Mouse (Mus musculus) layer of hippocampus, adult 18-20 months (tissue): Measurements from ENCODE around the gene Serinc5. TPM values are rescaled to one million over a fixed set of nuclear protein-coding genes. Genes with fewer than 3 reads are reported as not detected.
"Not testable (repeated sequence)": the region's sequence is repeated elsewhere in the genome, so short reads cannot be mapped to it uniquely, and the experiment has no call there.

Source experiments
- DNase-seq, 2 experiments: peaks; one replicate each; pipeline ENCODE4 v3.0.0; 2022; ENCODE audit warnings: low spot score in 2 of 2
- long read RNA-seq: library from polyadenylated mRNA; stranded (forward); transcript quantifications from one replicate; pipeline ENCODE4 v2.0.0, GENCODE M21; 2021
- total RNA-seq, 2 experiments: library from RNA; stranded (reverse); gene quantifications; 2 replicates each; pipeline ENCODE4 v1.2.3; 2021

Serinc5 gene
- total RNA-seq: 10 to 100 TPM; 59.0 to 61.1 TPM
- long read RNA-seq, full-length matches to known transcripts: 95 of 125 reads
- long read RNA-seq, partial matches to known transcripts: 23 of 125 reads
- long read RNA-seq, other reads (novel, unspliced or antisense): 7 of 125 reads

DNA sequence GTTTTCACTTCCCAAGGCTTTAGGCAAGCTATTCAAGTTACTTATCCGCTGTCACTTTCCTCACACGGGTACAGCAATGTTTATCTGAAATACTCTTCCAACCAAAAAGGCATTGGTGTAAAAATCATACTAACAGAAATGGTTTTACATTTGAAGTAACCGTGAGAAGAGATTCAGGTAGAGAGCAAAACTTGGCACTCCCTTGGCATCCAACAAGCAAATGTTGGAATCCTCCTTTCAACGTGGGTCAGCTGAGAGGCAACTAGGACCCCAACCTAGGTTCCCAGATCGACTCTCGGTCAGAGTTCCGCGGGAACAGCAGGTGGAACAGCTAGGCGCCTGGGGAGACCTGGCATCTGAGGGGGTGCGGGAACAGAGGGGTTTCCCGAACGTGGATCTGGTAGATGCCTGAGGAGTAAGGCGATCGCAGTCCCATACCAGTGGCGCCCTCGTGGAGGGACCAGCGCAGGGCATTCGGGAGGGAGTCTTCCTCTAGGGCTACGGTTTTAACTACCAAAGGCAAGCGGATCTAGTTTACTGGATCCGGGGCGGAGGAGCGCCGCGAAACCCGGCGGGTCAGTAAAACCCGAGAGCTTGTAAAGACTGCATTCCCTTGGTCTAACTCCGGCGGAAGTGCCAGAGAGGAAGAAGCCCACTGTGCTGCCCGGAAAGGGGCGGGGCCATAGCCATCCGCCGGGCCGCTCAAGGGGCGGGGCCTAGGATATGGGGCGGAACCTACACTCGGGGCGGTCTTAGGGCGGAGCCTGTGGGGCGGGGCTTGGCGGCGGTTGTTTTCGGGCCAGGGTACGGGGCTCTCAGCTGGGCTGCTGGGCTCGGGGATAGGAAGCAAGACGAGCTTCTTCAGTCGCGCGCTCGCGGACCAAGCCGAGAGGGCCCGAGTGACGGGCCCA, at the start of gene Serinc5:
Gene Serinc5, plus strand, starts transcription at position 781 of the 911 bp plus-strand sequence.
- peak; percentile 95 to 97 for DNase-seq

DNA sequence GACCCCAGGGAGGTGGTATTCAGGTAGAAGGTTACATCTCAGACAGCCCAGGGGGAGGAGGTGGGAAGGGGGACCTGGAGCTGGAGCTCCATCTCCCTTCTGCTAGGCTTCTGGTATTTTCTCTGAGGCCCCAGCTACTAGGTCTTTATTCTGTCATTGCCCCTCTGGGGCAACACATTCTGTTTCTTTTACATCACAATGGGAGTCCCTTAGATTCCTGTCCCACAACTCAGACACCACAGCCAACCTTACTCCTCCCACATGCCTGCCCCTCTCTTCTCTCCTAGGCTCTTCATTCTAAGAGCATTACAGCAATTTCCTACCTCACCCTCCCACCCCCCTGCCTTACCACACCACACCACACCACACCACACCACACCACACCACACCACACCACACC, 34.8 kb upstream of the Serinc5 start, which contains the start of gene Spz1:
Gene Spz1, minus strand, starts transcription at position 101 of the 400 bp plus-strand sequence.
- DNase-seq: no peak

DNA sequence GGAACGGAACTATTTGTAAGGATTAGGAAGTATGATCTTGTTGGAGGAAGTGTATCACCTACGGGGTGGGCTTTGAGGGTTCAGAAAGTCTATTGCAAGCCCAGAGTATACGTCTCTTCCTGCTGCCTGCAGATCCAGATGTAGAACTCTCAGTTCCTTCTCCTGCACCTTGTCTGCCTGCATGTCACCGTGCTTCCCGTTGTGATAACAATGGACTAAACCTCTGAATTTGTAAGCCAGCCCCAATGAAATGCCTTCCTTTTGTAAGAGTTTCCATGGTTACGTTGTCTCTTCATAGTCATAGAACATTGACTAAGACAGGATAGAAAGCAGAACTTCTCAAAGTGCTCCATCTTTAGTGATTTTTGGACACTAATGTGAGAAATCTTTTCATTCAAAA, 34.2 kb upstream of the Serinc5 start:
- DNase-seq: no peak

DNA sequence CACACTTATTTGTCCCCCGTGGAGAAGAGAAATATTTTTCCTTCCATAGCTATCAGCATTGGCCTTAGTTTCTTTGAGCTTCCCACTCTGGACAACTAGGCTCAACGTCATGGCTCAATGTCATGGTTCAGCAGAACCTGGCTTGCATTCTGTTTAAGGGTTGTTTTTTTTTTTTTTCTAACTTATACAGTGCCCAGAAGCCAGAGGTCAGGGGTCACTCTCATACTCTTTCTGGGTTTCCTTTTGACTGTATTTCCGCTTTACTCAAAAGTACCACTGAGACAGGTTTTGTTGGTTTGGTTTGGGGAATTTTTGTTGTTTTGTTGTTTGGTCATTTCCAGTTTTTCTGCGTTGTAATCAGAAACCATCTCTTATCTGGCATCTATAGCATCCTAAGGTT, 32.7 kb upstream of the Serinc5 start:
- no peak for DNase-seq

DNA sequence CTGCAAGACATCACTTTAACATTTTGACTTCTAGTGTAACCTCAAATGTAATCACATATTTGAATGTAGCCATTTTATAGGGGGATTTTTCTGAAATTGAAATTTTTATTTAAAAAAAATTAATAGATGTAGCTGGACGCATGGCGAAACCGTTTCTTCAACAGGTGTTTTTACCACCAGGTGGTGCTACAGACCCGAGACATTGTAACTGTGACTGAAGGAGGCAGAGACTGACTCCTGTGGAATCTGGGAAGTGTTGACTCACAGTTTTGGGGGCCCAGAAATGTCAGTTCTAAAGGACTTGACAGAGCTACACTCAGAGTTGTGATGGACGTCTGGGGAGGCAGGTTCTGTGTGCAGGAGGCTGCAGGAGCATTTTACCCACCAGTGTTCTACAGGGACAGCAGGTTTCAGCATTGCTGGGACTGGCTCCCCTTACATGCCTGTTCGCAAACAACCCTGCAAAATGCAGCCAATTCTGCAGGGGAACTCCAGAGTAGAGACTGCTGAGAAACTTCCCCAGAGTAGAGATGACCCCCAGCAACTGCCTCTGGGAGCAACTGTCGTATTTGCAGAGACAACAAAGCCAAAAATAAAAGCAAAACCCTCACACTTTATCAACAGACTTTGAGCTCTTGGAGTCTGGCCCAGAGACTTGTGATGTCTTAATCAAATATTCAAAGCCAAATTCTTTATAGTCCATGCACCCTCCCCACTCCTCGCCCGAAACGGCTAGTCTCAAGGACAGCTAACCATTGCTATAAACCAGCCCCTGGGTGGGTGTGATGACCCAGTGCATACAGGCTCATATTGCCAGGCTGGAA, 30.5 kb upstream of the Serinc5 start:
- DNase-seq: peak; percentile 38 to 81

DNA sequence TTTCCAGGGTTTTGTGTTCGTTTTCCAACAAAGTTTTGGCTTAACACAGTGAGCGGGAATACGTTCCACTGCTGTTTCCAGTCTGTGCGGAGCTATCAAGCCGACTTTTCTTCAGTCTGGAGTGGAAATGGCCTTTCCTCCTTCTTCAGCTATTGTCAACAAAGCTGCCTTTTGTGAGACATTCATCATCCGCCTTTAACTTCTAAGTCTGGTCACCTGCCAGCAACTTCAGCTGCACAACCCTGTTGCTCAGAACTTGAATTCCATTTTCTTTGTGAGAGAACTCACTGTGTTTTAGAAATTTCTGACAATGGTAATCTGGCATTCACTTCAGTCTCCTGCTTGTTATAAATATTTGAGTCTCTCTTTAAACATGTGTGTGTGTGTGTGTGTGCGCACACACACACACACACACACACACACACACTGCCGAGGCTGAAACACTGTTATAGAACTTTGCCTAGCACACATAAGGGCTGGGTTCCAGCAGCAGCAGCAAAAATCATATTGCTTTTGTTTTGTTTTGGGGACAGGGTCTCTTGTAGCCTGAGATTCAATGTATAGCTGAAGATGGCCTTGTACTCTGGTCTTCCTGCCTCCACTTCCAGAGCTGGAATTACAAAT, 26.7 kb upstream of the Serinc5 start:
- DNase-seq: no peak

DNA sequence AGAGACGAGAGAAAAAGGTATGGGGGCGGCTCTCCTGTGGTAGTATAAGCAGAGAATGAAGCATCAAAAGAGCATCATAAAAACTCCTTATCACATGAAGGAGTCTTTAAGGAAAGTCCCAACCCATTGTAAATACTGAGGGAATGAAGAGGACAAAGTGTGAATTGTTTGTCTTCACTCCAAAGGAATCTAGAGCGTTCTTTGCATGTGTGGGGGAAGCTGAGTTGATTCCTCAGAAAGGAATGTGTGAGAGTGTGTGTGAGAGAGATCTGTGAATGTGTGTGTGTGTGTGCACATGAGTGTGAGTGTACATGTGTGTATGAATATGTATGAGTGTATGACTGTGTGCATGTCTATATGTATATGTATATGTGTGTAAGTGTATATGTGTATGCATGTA, 22.2 kb upstream of the Serinc5 start:
- DNase-seq: no peak

- no peak for DNase-seq
Measured at GRCm38 (mm10) chr13:92589255-92589654, 21.6 kb upstream of the Serinc5 start.

DNA sequence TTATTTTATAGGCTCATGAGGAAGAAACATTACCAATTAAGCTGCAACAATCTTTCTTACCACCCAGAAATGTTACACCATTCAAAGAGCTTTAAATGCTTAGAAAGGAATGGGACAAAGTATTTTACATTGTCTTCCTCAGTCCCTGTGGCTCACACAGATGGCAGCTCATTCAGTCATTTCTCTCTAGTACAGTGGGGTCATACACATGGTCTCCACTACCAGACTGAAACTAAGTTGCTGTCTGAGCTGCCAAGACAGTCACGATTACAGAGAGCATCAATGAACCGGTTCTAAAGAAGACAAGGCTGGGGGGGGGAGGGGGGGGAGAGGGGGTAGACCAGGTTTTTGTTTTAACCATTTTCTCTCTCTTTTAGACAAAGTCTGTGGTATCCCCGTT, 19.7 kb upstream of the Serinc5 start:
- DNase-seq: no peak

DNA sequence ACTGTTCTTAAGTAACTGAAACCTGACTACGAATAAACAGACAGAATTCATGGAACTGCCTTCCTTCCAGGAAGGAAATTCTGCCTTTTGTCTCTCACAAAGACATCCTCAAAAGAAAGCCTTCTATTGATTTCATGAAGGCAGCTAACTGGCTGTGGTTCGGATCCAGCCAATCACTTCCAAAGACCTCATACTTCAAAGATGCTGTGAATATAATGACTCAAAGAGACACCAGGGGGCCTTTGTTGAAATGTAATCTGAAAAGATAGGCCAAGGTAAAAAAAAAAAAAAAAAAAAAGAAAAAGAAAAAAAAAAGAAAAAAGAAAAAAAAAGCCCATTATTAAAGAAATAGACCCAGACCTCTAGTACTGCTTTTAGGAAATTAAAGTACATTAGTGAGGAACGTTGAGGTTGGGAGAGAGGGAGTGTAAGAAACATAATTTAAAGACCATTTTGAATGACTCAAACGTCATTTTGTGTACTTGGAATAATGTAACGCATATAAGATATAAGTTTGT, 18.6 kb upstream of the Serinc5 start:
- no peak for DNase-seq

DNA sequence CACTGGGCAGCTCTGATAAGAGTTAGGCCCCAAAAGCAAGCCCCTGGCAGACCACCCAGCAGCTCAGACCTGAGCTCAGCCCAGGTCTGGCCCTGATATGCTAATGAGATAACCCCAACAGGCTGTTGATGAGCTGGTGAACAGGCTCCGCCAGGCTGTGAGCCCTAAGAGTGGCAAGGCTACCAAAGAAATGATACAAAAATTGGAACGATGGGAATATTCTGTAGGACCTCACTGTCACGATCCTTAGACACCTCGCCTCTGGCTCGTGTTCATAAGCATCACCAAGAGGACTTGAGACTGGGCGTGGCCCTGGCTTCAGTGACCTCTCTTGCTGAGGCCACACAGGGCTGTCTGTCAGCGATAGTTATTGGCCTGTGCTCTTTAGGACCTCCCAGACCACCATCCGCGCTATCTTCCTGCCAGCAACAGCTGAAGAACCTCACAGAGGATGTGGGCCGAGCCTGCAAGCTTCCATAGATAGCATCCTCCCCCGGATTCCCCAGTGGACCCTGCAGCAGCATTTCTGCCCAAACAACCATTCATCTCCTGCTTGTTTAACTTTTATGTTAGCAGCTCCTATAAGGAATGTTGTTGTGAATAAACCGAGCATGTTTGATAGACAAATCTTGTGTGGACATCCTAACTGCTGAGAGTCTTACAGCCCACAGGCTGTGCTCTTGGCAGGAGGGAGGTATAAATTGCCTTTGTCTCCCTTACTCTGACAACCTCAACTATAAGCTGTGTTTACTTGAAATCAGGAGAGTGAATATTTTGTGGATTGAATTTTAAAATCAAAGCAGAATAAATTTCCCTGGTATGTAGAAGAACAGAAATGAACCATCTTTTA, 17.9 kb upstream of the Serinc5 start:
- DNase-seq: no peak

DNA sequence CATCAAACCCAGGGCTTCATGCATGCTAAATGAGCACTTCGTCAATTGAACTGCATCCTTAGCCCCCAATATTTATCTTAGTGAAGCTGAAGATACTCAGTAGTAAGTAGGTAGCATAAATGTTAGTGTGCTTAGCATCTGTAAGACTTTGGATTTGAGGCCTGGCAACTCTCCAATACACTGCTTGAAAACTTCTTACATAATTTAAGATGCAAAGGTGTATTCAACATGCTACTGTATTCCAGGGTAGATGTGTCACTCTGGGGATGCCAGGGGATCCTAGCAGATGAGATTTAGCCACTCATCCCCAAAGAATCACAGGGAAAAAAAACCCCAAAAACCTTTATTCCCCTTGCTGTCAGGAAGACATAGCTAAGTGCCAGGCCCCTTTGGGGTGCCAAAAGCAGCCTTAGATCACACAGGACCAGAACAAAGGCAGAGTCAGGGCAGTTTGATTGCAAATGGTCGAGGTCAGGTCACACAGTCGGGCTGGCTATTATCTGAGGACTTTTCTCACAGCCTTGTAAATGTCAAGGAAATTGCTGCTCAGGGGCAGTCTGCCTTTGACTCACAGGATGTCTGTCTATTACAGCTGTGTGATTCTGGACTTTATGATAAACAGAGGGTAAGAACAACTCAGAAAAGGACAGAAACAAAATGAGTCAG, 17.0 kb upstream of the Serinc5 start:
- DNase-seq: no peak

DNA sequence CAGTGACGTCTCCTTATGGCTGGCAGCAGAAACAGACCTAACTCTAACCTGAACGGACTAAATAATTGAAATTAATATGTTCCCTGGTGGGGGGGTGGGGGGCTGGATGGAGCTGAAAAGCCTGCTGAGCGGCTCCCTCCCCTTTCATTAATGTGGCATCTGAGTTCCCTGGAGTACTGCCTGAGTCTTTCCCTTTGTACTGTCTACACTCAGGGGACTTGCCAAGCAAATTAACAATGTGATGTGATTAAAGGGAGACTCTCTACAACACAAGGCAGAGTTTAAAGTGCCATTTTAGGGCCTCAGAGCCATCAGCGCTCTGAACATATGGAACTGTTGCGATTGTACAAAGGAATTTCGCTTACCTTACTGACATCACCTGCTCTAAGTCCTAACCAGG, 16.4 kb upstream of the Serinc5 start:
- no peak for DNase-seq

- DNase-seq: no peak
Measured at GRCm38 (mm10) chr13:92594907-92595306, 16.0 kb upstream of the Serinc5 start.

GRCm38 (mm10) chr13:92595424-92595823, 15.5 kb upstream of the Serinc5 start:
- DNase-seq: no peak

GRCm38 (mm10) chr13:92605306-92605705, 5.6 kb upstream of the Serinc5 start:
- DNase-seq: not testable (repeated sequence)

- no peak for DNase-seq
Measured at GRCm38 (mm10) chr13:92609486-92610310, 1.2 kb upstream of the Serinc5 start.

DNA sequence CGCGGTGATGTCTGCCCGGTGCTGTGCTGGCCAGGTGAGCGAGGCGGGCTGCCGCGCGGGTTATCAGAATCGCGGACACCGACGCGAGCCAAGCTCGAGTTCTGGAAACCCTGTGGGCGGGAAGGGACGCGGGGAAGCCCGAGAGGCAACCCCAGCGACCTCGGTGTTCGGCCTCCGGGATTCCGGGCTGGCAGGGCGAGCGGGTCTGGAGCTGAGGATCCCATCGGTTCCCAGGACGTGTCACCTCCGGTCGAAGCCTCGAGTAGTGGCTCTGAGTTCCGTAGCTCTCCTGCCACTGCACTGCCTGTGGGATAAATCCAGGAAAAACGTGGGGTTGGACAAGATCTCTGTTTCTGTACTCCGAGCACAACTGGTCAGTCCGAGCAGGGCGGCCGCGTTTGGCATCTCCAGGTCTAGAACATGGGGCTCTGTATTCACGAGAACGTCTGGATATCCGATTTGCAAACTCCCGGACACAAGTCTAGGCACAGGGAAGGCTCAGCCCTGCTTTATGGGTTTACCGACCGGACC, 428 bp downstream of the Serinc5 start:
- peak in 1 of 2 experiments; percentile 38 for DNase-seq
